Mouse (Mus musculus) stomach, postnatal 0 days (tissue): ENCODE measurements at regions not wholly inside any gene's neighbourhood (a gene's known extent, or its start where the extent isn't known, plus 50 kb on each side); places are given as distances from the start of the nearest gene placed in this dataset.

ENCODE experiments used
- CTCF ChIP-seq: IDR thresholded peaks from 2 replicates; pipeline ENCODE4 v1.5.1; 2016; ENCODE audit warnings: antibody characterized with exemption, low read depth, mild to moderate bottlenecking, moderate library complexity
- EP300 ChIP-seq: optimal IDR thresholded peaks from 2 replicates; pipeline ENCODE3; 2016; ENCODE audit warnings: antibody characterized with exemption

DNA sequence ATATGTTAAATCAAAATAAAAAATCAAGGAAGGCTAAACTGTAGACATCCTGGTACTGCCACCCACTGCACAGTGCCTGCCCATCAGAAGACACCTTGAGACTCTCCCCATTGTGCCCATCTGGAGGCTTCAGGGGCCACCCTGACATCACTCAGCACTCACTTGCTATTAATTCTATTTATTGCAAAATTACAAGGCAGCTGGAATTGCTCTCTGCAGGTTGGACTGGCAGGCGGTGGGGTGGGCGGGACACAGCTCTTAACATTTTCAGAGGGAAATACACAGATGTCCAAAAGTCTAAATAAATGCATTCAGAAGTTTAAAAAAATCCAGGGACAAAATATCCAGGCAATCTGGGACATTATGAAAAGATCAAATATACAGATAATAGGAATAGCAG is 92.4 kb upstream of the 1500015O10Rik start:
- TF ChIP-seq CTCF: no peak
- no peak for TF ChIP-seq EP300
